Mouse (Mus musculus): Measurements from ENCODE around the gene Rbm3. TPM values are rescaled to one million over a fixed set of nuclear protein-coding genes. Genes with fewer than 3 reads are reported as not detected.
A peak's percentile ranks its signal among the peaks of the same experiment; 100 is the strongest.

Rbm3 gene
- 100 to 1,000 TPM in 1 of 2 experiments, 10 to 100 TPM in 1; 97.4 to 123 TPM for total RNA-seq (2021)

DNA sequence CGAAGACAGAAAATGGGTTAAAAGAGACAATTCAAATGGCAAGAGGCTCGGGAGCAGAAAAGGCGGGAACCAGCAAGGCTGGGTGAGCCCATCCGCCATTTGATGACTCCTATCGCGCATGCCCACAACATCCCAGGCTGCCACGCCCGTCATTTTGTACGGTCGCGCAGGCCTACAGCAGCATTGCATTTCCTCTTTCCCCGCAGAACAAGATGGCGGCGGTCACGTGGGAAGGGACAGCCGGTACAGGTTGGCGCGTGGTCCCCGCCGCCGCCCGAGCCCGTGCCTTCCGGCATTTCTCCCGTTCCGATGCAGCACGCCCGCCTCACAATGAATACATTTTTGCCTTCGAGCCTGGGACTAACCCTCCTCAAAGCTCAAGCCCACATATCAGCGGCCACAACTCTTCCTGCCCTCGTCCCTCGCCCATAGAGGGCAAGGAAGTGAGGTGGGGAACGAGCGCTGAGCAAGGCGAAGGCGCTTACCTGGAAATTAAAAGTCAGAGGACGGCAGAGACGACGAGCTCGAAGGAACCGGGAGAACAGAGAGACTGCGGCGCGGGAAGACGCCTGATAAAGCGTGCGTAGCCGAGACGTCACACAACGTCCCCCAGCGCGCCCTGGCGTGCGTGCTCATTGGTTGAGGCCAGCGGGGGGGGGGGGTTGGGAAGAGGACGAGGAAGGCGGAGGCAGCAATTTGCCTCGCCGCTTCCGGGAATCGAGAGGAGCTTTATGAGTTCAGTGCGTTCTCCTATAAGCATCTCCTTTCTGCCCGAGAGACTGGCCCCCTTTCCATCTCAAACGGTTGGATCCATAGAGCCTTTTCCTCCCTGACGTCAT, at the start of gene Rbm3:
Rbm3 (minus strand) TSS at position 728 of the 839 bp plus-strand sequence.
- intact Hi-C loops (cut with DNase I), result loop anchor here (1.0 kb wide), 1 partner anchor 13 kb away; the partner anchor contains the start of gene Wdr13
- peak; percentile 86 to 92 for DNase-seq (ENCODE audit: low spot score in 2 of 2)

DNA sequence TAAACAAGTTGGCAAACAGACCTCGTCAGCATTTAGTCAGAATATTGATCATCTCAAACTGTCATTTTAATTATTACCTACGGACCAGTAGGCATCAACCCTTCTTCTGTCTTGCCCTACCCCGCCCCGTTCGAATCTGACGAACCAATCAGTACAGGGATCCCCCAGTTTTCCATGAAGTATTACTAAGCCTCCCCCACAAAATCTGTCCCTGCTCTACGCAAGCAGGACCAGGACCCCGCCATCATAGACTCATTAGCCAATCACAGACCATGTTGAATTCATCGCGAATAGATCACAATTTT, 47.7 kb upstream of the Rbm3 start, which contains the start of gene Ebp:
Ebp (minus strand) TSS at position 94 of the 305 bp plus-strand sequence.
- DNase-seq (ENCODE audit: low spot score in 2 of 2), result peak; percentile 44 to 71
- intact Hi-C loops (cut with DNase I), result loop anchor here (5.0 kb wide), 1 partner anchor 59 kb away; the partner anchor contains the start of gene Ftsj1

DNA sequence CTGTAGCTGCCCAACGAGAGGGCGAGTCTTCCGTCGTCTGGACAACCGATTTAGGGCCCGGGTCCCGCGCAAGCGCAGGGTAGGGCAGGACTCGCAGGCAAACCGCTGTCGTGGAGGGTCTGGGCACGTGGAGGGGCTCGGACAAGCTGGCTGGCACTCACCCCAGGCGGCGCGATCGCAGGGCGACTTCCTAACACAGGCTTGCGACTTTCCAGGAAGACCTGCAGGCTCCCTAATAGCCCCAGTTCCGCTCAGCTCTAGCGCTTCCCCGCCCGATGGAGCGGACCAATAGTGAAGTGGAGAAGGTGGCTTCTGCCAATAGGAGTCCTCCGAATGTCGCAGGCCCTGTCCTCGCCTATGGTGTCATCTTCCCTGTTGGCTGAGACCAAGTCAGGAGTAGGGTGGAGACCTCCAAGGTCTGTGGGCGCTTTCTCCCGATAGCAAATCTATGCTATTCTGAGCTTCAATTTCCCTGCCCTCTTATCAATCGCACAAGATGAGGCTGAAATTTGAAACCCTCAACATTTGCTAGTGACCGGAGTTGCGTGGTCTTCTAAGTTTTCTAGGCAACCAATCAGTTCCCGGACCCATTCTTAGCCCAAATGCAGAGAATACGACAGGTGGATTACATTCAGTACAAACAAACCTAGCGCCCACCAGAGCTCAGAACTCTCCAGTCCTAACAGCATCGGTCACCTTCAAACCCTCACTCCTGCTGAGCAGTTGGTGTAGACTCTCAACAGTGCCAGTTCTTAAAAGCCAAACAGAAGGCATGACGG, 47.1 kb upstream of the Rbm3 start:
- DNase-seq (ENCODE audit: low spot score in 2 of 2), result peak; percentile 74 to 90
- intact Hi-C loops (cut with DNase I), result loop anchor here (5.0 kb wide), 1 partner anchor 59 kb away; the partner anchor contains the start of gene Ftsj1

DNA sequence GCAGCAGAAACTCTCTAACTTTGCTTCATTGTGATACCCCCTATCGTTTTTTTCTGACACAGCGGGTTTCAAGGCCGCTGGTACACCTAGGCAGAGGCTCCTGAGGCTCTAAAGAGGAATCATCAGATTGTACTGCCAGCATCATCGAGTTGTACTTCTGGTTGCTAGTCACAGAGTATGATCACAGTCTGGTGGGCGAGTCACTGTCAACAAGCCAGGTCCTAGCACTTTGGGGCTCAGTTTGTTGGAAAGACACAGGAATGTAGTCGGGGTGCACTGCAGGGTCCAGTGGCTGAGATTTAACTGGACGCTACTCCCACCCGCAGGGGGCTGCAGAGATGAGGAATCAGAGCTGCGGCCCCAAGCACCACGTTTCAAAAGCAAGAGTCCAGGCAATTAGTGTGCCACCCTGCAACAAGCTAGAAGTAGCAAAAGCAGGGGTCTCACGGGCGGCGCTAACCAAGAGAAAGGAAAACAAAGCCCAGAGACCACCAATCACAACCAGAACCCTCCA, 46.5 kb upstream of the Rbm3 start:
- DNase-seq (ENCODE audit: low spot score in 2 of 2), result peak; percentile 11 to 13
- intact Hi-C loops (cut with DNase I), result loop anchor here (5.0 kb wide), 1 partner anchor 60 kb away; the partner anchor contains the start of gene Ftsj1

DNA sequence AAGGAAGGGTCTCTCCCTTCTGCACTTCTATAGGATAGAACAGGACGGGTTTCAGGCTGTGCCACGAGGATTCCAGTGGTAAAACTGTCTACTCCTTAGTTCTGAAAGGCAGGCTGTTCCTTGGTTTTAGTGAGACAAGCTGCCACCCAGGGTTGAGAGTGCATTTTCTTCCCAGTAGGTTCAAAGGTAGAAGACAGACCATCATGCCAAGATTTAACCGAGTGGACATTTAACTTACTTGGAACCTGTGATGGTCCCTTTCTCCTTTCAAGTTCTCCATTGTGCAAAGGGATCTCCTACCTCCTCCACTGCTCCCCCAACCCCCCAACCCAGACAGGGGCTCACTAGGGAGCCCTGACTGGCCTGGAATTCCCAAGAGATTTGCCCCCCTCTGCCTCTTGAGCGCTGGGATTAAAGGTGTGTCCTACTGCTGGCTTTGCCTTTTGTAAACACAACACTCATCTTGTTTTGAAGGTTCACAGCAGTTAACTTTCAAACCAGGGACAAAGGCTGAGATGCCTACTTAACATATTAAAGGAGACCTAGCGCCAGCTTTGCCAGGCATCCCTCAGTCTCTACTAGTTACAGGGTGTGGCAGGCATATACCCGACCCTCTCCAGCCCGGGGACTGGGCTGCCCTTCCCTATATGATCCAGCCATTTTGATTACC, 37.3 kb upstream of the Rbm3 start:
- no peak for DNase-seq (ENCODE audit: low spot score in 2 of 2)
- intact Hi-C loops (cut with DNase I), result no loop called here

DNA sequence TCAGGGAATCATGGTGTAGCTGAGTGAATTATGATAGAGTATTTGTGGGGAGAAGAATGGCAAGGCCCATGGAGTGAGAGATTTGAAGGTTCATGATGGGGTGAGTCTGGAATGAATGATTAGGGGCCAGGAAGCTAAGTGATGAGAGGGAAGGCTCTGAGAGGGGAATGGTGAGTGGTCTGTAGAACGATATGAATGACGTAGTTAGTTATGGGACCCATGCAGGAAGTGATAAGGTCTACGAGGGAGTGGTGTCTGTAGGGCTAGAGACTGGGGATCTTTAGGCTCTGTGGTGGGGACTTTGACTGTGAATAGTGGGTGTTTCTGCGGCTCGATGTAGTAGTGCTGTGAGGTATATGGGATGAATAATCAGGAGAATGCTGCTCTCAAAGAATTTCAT, 34.0 kb upstream of the Rbm3 start:
- no peak for DNase-seq (ENCODE audit: low spot score in 2 of 2)
- intact Hi-C loops (cut with DNase I), result no loop called here

DNA sequence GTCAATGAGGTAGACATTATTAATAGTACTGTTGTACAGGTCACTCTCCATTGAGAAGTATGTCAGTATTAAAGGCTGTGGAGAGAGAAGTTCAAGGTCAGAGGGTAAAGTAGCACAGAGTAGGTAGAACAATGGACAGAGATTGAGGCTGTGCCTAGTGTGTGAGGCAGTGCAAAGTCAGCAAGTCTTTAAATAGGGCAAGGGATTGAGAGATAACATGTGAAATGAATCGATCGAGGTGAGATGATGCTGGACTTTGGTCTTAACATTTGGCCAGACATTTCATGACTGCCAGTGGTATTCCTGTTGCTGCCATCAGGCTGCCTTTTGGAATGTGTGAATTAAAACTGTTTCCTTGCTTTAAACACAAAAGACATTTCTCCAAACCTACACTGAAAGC, 33.2 kb upstream of the Rbm3 start:
- DNase-seq (ENCODE audit: low spot score in 2 of 2), result no peak
- intact Hi-C loops (cut with DNase I), result no loop called here

DNA sequence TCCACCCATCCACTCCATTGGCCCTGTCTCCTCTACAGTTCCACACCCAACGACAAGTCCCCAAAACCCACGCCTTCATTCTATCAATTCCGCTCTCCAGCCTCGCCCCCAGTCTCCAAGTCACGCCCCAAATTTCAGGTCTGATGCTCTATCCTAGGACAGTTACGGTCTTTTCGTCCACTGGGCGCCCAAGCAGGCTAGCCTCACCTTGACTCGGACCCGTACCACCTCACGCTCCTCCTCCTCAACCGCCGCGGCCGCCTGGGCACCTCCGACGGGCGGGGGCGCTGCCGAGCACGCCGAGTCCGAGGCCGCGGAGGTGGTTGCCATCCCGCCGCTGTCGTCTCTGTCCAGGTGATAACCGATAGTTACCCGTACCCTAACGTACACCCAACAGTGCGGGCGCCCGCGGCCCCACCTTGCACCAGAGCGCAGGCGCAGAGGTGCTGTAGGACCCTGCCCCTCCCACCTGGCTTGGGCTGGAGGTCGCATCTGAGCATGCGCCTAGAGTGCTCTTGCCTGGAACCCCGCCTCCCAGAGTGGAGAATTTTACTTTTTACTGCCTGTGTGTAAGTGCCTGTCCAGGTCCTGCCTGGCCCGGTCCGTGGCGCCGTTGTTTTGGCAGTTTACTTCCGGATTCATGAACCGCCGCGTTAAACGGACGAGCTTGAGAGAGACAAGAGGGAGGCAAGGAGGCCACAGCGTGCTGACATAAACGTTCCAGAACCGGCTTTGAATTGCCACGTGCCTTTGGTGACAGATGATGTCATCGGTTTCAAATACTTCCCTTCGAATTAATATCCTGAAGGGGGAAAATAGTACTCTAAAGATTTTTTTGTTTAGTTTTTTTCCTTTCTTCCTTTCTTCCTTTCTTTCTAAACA, 30.1 kb upstream of the Rbm3 start, which contains the start of gene Tbc1d25:
Tbc1d25 (minus strand) TSS at position 678 of the 882 bp plus-strand sequence.
- intact Hi-C loops (cut with DNase I), result no loop called here
- peak; percentile 80 to 88 for DNase-seq (ENCODE audit: low spot score in 2 of 2)

DNA sequence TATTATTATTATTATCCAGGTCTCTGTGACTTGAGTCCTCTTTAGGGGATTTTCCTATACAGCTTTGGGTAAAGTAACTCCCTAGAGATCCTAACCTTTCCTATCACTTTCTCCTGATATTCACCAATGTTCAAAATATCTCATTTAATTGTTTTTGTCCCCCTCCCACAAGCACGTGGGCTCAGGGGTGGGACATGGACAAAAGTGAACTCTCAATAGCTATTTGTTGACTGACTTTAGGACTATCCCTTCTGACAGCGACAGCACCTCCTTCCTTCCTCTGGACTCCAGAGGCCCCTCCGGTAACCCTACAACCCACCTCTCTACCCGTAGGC, 29.5 kb upstream of the Rbm3 start:
- intact Hi-C loops (cut with DNase I), result no loop called here

DNA sequence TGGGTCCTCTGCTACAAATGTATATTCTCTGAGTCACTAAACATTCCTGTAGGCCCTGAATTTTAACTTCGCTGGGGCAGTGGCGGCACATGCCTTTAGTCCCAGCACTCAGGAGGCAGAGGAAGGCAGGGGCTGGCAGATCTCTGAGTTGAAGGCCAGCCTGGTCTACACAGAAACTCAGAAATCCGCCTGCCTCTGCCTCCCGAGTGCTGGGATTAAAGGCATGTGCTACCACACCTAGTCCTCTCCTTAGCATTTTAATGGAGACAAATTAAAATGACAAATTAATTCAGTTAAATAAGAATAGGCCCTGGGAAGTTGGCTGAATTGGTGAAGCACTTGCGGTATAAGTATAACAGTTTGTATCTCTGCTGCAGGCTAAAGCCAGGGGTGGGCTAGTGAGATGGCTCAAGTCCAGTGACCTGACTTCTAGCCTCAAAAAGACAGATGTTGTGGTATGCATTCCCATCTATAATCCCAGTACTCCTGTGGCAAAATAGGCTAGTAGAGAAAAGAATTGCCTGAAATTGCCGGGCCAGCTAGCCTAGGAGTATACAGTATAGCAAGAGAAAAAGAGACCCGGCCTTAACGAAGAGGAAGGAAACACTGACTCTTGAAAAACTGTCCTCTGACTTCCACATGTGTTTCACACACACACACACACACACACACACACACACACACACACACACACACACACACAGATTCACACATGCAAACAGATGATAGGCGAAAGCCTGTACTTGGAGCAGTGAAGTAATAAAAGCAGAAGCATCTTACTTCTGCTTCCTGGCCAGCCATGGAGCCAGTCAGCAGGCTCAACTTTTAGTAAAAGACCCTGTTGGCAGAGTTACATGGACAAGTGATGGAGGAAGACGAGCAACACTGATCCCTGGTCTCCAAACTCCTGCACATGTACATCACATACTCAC, 22.3 kb upstream of the Rbm3 start:
- DNase-seq (ENCODE audit: low spot score in 2 of 2), result no peak

More for the DNA sequence above, 29.5 kb upstream of the Rbm3 start:
- DNase-seq (ENCODE audit: low spot score in 2 of 2), result no peak

DNA sequence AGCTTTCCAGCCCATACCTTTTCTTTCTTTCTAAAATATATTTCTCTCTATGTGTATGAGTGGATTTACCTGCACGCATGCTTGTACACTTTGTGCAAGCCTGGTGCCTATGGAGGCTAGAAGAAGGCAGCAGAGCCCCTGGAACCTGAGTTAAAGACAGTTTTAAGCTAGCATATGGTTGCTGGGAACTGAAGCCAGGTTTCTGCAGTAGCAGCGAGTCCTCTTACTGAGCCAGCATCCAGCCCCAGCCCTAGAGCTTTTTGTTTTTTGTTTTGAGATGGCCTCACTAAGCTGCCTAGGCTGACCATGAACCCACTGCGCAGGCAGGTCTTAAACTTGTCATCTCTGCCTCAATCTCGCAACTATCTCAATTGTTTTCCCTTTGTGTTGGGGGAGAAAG, 18.8 kb upstream of the Rbm3 start:
- no peak for DNase-seq (ENCODE audit: low spot score in 2 of 2)
- intact Hi-C loops (cut with DNase I), result no loop called here

More for the DNA sequence above, 22.3 kb upstream of the Rbm3 start:
- intact Hi-C loops (cut with DNase I), result no loop called here

DNA sequence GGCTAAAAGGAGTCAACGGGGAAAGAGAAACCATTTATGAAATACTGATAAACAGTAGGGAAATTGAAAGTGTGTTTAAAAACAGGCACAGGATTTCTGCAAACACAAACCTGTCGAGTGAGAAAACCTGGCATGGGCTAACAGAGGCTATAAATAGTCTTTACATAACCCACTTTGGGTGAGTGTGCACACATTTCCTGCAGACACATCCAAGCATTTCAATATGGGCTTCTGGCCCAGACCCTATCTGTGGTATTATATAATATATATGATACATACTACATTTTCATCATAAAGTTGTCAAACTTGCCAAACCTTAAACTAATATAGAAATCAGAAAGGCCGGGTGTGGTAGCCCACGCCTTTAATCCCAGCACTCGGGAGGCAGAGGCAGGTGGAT, 17.4 kb upstream of the Rbm3 start:
- peak in 1 of 2 experiments; percentile 72 for DNase-seq (ENCODE audit: low spot score in 2 of 2)
- intact Hi-C loops (cut with DNase I), result no loop called here

DNA sequence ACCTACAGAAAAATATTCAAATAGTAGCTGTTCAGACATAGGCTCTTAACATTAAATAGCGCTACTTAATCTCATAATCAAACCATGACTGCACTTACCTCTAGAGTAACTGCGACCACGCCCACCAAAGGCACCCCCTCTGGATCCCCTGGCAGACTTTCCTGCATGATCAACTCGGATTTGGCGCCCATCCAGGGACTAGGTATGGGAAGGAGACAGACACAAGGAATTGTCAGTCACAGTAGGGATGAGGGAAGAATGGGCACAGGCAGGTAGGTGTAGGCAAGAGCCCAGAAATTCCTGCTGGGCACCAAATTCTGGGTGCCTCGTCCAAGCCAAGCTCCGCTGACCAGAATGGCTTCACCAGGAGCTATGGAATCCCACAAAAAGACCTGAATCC, 1.9 kb downstream of the Rbm3 start:
- no peak for DNase-seq (ENCODE audit: low spot score in 2 of 2)
- intact Hi-C loops (cut with DNase I), result no loop called here

DNA sequence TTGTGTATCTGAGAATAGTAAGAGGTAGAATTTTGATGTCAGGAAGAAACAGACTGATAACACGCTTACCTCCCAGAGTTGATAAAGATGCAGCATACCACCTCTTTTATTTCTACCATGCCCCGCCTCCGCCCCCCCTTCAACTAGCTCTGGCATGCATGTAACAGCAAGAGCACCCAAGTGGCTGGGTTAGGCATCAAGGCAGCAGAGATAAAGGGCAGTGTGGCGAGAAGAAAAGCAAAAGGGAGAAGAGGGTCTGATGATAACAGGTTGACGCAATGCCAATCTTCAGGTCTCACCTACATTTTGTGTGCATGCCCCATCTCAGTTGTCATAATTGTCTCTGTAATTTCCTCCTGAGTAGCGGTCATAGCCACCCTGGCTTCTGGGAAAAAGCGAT, 2.7 kb downstream of the Rbm3 start:
- intact Hi-C loops (cut with DNase I), result no loop called here
- DNase-seq (ENCODE audit: low spot score in 2 of 2), result no peak

DNA sequence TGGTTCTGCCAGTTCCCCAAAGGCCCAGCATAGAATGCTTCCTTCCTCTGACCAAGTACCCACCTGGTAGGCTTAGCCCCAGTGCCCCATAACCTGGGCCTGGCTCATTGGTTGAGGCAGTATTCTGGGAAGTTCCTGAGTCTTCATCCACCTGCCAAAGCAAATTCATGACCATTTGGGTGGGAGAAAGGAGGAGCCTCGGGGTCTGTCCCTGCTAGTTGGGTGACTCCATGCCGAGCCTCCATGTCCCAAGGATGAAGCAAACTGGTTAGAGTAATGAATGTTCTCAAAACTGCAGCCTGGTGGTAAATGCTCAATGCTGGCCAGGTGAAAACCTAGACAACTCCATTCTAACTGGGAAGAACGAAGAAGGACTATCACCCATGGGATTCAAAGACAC, 4.6 kb downstream of the Rbm3 start:
- intact Hi-C loops (cut with DNase I), result no loop called here
- no peak for DNase-seq (ENCODE audit: low spot score in 2 of 2)

DNA sequence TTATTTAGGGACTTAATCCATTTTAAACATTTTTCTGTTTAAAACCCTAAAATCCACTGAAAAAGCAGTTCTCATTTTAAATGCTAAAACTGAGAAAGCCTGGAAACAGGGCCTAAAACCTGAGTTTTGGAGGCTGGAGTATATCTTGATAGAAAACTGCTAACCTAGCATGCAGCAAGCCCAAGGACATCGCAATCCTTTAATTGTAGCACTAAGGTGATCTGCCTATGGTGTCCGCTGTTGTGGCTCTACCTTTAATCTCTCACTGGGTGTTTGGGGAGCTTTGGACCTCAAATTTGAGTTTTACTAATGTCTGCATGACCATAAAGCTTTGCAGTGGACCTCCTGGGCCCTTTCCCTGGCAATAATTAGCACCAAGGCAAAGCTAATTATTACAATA, 5.2 kb downstream of the Rbm3 start:
- intact Hi-C loops (cut with DNase I), result no loop called here

DNA sequence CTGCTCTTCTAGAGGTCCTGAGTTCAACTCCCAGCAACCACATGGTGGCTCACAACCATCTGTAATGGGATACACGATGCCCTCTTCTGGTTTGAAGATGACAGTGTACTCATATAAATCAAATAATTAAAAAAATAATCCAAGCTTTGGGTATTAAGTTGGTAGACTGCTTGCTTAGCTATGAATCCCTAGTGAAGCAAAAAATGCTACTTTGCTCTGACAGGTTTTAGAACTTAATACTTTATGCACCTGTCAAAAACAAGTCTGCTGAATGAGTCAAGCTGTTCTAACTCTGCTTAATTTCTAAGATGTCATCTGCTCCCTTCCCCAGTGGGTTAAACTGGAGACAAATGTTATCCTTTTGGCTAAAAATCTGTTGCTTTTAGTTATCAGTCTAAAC, 6.2 kb downstream of the Rbm3 start:
- intact Hi-C loops (cut with DNase I), result no loop called here
- DNase-seq (ENCODE audit: low spot score in 2 of 2), result no peak

More for the DNA sequence above, 5.2 kb downstream of the Rbm3 start:
- DNase-seq (ENCODE audit: low spot score in 2 of 2), result no peak

DNA sequence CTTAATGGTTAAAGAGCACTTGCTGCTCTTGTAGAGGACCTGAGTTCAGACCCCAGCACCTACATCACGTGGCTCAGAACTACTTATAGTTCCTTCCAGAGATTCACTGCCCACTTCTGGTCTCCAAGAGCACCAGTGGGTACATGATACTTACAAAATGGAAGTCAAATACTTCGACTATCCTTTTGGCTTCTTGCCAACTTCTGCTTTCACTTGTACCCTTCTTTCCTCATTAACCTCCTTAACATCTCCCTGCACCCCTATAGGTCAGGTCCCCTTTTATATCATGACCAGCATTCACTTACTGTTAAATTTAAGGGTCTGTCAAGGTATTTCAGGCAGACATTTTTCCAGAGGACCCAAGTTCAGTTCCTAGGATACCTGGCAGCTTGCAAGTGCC, 9.8 kb downstream of the Rbm3 start:
- no peak for DNase-seq (ENCODE audit: low spot score in 2 of 2)
- intact Hi-C loops (cut with DNase I), result no loop called here

Data from left cerebral cortex, postnatal 25 days (tissue).